Mouse (Mus musculus): ENCODE measurements at regions not wholly inside any gene's neighbourhood (a gene's known extent, or its start where the extent isn't known, plus 50 kb on each side); places are given as distances from the start of the nearest gene placed in this dataset.

DNA sequence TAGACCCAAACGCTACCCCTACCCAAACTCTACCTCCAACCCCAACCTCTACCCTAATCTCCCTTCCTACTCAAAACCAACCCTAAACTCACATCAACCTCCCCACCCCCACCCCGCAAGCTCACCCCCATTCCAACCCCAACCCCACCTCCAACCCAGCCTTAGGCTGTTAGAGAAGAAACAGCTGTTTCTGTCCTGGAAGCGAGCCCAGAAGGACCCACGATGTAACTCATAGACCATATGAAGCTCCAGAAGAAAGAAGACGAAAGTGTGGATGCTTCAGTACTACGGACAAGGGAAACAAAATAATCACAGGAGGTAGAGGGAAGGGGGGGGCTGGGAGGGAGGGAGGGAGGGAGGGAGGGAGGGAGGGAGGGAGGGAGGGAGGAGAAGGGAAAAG, 58.4 kb downstream of the Sox11 start:
- DNase-seq (ENCODE audit: low read depth, low spot score) = no peak

DNA sequence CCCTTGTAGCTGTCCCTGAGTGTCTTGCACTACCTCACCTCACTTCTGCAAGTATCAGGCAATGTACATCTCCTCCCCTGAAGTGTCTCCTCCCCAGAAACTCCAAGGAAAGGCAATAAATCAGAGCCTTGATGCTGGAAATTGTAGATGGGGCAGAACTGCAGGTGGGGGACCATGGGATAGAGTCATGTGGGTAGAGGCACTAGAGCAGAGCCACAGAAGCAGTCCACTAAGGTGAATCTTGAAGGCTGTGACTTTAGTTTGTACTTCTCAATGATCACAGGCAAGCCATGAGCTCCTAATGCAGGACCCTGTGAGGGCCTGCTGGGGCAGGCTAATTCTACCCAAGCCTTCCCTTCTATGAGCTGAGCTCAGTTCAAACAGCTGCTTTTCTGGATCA, 80.4 kb downstream of the Sox11 start:
- DNase-seq (ENCODE audit: low read depth, low spot score) = no peak

DNA sequence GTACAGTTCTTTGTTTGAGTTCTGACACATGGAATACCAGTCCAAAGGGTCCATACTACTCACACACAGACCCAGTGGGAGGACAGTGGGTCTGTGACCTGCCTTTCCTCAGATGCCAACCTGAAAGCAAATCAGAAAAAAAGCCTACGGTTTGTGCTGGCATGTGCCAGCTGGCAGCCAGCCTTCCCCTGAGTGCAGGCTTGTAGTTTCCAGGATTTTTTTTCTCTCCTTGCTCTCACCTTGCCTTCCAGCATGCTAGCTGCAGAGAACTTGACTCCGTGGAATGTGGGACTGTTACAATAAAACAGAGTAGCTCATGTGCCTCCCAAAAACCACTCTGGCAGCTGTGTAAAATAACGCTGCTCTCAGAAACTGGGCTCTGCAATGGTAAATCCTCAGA, 88.2 kb downstream of the Sox11 start:
- no peak for DNase-seq (ENCODE audit: low read depth, low spot score)

DNA sequence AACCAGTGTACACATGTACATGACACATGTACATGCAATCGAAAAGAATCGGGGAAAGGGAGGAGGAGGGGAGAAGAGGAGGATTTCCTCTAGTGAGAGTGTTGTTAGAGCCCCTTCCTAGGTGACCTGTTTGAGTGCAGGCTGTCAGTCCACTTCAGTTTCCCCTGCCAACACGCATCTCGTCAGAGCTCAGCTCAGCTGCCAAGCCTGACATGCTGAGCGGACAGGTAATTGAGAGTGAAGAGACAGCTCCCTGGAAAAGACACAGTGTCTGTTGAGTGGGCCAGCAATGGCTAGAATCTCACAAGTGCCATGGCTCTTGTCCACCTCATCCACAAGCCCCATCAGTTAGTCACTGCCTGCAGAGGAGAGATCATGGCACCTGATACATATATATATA, 90.9 kb downstream of the Sox11 start:
- DNase-seq (ENCODE audit: low read depth, low spot score) = no peak

DNA sequence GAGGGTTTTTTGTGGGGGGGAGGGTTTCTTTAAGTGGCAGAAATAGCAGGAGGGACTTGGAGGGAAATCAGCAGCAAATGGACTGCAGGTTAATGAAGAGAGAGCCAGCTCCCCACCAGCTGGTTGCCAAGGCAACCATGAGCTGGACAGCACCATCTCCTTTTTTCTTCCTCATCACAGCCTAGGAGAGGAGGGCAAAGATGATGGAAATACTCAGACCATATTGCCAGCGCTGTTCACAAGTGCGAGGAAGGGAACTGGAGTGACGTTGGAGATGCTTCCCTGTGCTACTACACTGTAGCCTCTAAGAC, 93.9 kb downstream of the Sox11 start:
- DNase-seq (ENCODE audit: low read depth, low spot score) = no peak

DNA sequence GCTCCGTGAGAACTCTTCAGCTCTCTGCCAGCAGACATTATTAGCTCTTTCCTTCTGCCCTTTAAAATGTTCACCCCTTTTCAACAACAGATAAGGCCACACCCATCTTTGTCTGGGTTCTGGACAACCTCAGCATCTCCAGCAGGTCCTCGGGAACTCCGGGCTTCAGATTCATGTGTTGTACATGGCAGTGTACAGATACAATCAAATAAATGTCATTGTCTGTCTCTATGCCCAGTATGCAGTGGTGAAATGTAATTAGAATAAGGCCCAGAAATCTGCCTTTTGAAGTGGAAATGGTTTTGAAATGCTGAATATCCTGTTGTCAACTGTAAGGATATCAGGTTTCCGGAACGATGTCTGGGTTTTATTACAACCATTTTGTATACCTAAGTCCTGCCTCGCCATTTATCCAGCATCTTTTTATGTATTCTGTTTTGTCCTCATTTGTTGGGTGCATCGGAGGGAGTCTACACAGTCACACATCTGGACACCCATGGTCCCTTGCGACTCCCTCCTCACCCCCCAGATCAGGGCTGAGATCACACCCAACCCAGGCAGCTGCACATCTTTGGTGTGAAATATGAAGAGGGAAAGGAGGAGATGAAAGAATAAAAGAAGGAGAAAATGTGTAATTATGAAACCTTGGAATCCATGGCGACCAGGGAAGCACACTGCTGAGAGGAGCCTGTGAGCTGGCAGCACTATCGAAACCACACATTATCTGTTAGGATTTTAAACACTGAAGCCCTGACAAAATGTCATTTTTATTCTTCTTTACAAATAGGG, 94.4 kb downstream of the Sox11 start:
- no peak for DNase-seq (ENCODE audit: low read depth, low spot score)

DNA sequence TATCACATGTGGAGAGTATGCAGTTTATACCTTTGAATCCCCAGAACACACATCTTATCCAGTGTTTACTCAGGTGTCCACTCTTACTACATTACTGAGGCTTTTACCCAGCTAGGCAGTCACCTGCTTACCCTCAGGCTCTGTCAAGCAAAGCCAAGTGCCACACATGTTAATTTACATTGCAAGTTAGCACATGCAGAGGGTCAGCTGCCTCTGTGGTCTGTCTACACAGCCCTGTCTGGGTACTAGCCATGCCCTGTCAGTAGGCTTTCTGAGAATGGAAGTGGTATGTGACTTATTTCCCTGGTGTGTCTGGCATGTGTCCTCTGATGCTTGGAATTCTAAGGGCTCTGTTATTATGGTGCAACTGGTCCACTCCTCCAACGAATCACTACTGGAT, 106.6 kb downstream of the Sox11 start:
- no peak for DNase-seq (ENCODE audit: low read depth, low spot score)

DNA sequence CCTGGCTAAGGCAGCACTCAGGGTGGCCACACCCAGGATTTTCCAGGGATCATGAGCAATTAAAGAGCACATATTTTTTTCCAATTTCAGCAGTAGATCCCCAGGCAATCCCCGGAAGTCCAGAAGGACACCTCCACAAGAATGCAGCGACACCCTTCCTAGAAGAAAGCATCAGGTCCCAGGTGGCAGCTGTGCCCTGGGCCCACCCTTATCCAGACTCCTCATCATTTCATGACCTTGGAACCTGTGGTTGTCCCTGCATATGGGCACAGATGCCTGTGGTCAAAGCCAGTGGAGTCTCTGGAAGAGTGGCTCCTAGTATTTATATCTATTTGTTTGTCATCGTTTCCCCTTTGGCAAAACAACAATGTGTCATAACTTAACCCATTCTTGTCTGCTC, 120.8 kb downstream of the Sox11 start:
- DNase-seq (ENCODE audit: low read depth, low spot score) = no peak

DNA sequence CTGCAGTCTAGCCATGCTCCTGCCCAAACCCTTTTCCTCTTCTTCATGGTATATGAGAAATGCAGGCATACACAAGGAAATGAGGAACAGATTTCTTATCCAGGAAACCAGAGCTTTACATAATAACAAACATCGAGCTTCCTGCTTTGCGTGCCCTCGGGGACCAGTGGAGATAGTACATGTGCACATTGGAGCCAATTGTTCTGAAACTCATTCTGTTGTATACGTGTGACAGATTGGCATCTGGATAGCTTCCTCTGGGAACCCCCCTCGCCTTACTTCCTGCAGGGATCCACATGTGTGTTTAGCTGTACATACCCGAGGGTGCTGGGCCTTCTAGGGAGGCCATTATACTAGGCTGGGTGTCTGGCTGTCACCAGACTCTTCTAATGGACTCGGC, 141.2 kb downstream of the Sox11 start:
- DNase-seq (ENCODE audit: low read depth, low spot score) = no peak

DNA sequence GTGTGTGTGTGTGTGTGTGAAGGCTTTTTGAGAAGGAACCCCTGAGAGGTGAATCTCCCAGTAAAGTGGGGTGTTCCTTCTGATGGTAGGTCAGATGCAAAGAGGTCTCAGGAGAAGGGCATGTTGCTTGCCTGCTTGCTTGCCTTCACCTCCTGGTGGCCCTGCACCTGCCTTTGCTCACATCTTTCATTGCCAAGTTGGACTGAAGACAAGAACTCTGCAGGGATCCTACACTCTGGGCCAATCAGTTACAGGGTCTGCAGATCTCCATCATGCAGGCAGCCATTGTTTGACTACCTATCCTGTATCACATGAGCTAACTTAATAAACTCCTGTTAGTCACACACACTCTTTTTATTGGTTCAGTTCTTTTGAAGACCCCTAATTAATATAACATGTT, 148.4 kb downstream of the Sox11 start:
- no peak for DNase-seq (ENCODE audit: low read depth, low spot score)

DNA sequence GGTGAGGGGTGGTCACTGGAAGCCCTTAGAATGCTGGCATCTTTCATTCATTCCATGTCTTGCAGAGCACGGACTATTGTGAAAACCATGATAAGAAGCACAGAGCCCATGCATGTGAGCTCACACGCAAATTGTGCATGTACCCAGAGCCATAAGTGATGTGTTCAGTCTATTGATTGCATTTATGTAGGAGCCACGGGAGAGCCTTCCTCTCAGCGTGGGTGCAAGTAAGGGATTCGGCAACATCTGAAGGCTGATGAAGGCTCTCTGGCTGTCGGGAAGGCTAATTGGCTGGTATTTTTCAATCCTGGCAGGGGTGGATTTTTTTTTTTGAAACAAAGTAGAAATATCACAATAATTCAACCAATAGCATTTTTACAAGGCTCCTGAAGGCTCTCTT, 150.5 kb downstream of the Sox11 start:
- no peak for DNase-seq (ENCODE audit: low read depth, low spot score)

DNA sequence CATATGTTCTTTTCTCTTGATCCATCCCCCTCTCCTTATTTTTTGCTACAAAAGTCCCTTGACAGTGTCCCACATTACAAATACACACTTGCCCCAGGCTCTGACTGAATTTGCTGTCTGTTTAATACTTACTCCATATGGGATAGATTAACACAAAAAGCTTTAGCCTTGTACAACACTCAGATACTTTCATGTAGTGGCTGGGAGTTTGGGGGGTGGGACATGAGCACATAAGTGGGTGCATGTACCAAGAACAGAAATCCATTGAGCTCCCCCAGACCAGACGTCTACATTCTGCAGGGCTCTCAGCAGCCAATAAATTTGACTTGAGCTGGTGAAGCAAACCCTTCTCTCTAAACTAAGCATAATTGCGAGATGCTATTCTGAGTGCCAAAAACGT, 154.9 kb downstream of the Sox11 start:
- DNase-seq (ENCODE audit: low read depth, low spot score) = no peak

DNA sequence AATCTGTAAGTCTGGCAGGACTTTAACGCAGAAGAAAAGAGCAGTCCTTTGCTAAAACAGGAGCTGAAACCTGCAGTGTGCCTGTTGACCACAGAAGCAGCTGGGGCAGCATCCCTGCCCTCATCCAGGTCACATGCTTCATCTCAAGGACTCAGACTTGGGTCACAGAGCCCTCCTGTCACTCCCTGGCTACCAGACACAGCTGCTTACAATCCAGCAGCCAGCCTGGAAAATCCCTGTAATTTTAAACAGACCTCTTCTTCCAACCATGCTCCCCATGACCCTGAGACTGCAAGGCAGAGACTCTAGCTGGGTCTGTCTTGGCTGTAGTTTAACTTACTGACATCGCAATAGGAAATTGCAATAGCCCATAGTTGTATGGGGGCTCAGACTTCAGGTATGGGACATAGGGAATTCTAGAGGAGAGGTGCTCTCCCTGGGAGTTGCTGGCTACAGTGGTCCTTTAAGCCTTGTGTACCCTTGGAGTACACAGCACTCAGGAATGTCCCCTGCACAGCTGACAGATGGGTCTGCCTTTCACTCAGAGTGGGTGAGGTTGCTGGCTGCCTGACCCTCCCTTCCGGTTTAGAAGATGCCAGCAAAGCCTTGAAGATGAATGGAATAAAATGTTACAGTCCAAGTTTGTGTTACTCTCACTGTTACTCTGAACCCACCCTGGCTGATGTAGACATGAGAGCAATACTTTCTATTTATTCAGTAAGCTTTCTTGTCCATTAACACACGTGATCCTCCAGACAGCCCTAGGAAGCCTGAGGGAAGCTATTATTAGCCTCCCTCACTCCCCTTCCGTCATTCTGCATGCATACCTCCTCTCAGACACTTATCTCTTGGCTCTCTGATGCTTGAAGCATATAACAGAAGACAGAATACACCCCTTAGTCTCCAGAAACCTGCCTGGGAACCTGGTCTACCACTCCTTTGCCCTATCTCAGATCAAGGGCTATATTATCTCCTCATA, 159.7 kb downstream of the Sox11 start:
- no peak for DNase-seq (ENCODE audit: low read depth, low spot score)

DNA sequence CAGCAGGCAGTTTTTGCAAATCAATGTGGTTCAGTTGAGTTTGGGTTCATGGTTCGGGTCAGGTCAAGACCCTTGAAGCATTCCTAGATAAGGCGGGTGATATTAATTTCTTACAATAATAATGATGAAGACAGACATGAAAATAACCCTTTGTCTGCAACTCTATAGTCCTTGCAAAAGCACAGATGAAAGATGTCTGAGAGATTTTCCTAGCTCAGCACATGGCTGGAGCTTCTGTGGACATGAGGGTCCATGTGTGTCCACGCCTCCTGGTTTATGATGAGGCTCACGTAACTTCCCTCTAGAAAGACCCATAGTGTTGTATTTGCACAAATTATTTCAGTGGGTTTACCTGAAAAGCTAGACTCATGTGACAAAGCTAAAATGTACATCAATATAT, 168.8 kb downstream of the Sox11 start:
- DNase-seq (ENCODE audit: low read depth, low spot score) = no peak

DNA sequence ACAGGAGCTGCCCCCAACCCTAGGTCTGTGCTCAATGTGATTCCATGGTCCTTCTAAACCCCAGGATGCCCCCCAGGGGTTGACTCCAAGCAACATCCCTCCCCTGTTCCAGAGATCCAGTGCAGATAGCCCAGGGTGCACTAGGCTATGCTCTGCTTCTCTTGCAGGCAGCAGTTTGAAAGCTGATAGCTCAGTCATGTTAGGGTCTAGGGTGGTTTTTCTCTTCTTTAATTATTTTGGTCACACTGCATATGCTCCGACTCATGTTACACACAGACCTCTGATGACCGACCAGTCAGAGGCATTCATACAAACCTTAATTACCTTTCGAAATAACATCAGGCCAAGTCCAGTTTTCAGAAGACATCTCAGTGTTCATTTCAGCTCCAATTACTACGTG, 169.2 kb downstream of the Sox11 start:
- DNase-seq (ENCODE audit: low read depth, low spot score) = no peak

DNA sequence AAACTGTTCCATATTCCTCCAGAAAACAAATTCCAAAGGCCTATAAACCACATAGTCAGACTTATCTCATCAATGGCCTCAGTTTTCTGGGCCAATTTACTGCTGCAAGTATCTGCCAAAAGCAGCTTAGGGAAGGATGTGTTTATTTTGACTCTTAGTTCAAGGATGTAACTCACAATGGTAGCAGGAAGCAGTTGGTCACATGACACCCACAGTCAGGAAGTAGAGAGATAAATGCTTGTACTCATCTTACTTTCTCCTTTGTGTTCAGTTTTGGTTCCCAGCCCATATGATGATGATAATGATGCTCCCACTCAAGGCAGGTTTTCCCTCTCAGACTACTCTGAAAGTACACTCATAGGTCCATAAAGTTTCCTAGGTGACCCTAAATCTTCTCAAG, 170.8 kb downstream of the Sox11 start:
- no peak for DNase-seq (ENCODE audit: low read depth, low spot score)

DNA sequence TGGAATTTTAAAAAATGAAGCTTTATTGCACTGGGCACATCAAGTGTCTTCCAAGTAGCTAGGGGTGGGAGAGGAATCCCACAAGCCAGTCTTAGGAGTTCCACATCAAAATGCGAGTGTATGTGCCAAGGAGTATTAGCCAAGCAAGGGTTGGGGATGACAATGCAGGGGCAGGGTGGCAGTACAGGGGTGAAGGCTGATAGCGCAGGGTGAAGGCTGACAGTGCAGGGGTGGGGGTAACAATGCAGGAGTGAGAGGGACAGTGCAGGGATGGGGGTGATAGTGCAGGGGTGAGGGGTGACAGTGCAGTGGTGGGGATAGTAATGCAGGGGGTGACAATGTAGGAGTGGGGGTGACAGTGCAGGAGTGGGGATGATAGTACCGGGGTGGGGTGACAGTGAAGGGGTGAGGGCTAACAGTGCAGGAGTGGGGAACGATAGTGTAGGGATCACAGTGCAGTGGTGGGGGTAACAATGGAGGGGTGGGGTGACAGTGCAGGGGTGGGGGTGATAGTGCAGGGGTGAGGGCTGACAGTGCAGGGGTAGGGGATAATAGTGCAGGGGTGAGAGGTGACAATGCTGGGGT, 177.4 kb downstream of the Sox11 start:
- no peak for DNase-seq (ENCODE audit: low read depth, low spot score)

DNA sequence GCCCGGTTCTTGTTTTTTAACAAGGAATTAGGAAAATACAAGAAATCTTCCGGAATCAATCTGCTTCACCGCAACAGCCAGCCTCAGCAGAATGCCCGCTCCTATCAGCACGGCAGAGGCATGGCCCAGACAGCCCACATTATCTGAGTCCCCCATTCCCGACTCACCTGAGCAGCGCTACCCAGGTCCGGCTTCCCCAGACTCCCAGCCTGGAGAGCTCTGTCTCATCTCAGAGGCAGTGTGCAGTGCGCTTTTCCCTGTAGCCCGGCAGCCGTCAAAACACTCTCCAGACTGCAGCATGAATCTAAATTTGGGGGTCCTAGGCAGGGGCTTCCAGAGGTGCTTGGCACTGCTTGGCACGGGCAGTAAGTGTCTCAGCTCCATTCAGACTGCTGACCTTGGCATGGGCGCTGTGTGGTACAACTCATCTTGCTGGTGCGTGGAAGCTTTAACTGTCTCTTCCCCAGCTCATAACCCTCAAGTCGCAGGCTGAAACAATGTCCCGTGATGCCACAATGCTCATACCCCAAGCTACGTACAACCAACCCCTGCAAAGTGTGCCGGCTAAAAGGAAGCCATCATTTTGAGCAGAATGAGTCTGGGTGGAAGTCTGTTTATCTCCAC, 182.2 kb downstream of the Sox11 start:
- no peak for DNase-seq (ENCODE audit: low read depth, low spot score)

DNA sequence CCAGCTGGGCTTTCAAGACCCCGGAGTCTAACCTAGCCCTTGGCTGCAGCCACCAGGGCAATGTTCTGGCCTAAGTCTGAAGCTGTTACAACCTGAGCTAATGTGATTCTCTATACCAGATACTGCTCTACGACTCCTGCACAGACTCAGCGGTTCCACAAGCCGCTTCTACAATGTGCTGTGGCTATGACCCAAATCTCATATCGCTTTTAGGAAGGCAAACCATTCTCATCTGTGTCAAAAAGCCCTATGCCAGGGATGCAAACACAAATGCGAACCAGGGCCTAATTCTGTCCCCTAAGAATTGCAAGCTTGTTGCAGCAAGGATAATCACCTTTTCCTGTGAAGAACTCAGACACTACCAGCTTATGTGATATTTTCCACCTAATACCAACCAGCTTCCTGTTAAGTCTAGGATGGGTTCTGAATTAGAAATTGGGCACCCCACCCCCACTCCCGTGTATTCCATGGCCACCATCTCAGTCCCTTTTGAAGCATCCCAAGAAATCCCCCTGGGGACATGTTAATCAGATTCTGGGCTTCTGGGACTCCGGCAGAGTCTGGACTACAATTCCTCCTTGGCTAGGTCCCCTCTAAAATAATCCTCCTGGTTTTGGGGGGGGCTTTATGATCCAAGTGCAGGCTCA, 182.8 kb downstream of the Sox11 start:
- DNase-seq (ENCODE audit: low read depth, low spot score) = no peak

DNA sequence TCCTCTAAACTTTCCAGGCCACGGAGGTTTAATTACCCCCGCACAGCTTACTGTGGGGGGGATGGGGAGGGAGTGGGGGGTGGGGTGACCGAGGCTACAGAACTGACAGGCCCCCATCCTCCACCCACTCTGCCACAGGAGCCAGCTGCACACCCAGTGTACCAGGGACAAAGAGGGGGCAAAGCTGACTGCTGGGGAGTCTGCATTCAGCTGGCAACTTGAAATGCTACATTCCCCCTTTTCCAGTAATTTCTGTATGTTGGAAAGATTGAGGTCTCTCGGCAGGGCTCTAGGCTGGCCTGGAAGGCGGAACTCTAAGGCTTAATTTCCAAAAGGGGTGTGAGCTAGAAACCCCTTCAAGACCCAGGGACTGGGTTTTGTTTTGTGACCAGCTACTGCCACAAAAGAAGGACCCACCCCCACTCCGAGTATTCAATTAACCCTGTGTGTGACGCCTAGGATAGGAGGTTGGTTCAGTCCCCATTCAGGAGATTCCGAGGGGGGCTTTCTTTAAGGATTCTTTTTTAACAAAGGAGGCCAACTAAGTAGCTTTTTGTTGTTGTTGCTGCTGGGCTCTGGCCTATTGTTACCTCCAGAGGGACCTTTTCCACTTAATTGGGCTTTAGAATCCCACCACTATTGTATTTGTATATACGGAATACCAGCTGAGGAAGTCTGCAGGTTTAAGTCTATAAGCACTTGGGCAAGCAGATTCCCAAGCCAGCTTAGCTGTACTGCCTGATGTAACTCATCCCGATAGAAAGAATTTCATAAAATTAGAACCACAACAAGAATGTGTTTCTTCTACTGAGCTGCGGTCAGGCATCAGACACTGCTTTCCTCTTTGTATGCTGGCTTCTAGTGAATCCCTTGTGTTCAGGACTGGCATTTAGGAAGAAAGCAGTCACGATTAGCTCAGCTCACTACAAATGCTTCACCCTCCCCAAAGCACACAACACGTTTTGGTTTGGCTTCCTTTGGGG, 191.2 kb downstream of the Sox11 start:
- no peak for DNase-seq (ENCODE audit: low read depth, low spot score)

DNA sequence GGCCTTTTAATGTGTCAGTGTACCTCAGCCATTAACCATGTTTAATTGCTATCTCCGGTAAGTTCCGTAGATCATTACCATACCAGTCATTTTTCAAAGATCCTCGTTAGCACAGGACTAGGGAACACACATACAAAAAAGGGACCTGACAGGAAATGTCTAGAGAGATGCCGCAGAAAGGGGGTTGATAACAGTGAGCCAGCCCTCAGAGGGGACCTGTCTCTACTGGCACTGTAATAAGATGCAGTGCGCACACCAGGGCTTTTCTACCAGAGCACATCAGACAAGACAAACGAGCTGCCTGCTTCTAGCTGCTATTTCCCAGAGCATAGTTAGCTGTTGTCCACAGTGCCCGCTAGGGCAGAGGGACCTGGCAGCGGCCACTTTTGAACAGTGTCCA, 199.1 kb downstream of the Sox11 start:
- DNase-seq (ENCODE audit: low read depth, low spot score) = no peak

Measured in c-Kit-negative CD71-positive TER-119-positive erythroid progenitor cells, embryonic 14.5 days (primary cell).